Mouse (Mus musculus) embryonic facial prominence, embryonic 11.5 days (tissue): ENCODE results near the gene Tmem52b. TPM values are rescaled to one million over a fixed set of nuclear protein-coding genes. Genes with fewer than 3 reads are reported as not detected.

Experiments used
- ATAC-seq: fragments of 200-750 bp; cut with Nextera tagmentation; replicated peaks from 2 replicates; pipeline ENCODE4 v1.8.0; 2017; ENCODE audit warnings: low read depth; ENCODE audit not compliant: insufficient number of reproducible peaks, low FRiP score, low TSS enrichment
- DNase-seq: peaks from one replicate; pipeline ENCODE4 v3.0.0-alpha.2; 2015; ENCODE audit warnings: low spot score
- H3K27ac ChIP-seq: fragments of 300-500 bp; sonication (generic); replicated peaks from 2 replicates; pipeline ENCODE4 v1.5.1; 2014; ENCODE audit warnings: mild to moderate bottlenecking, low read depth, low read length, control low read depth
- H3K27me3 ChIP-seq: fragments of 300-500 bp; sonication (generic); 2 replicates; pipeline ENCODE4 v1.6.1; 2014; ENCODE audit warnings: mild to moderate bottlenecking, low read length, moderate library complexity, mixed read lengths; ENCODE audit not compliant: control insufficient read depth, insufficient read depth
- H3K36me3 ChIP-seq: fragments of 300-500 bp; sonication (generic); replicated peaks from 2 replicates; pipeline ENCODE4 v1.6.1; 2014; ENCODE audit warnings: low read depth, mild to moderate bottlenecking, low read length, moderate library complexity, mixed read lengths; ENCODE audit not compliant: control insufficient read depth, insufficient read depth
- H3K4me1 ChIP-seq: fragments of 300-500 bp; sonication (generic); 2 replicates; pipeline ENCODE4 v1.6.1; 2014; ENCODE audit warnings: low read length, mixed read lengths; ENCODE audit not compliant: control insufficient read depth, insufficient read depth
- H3K4me2 ChIP-seq: fragments of 300-500 bp; sonication (generic); 2 replicates; pipeline ENCODE4 v1.6.1; 2014; ENCODE audit warnings: low read depth, mild to moderate bottlenecking, control low read depth, low read length, moderate library complexity
- H3K4me3 ChIP-seq: fragments of 300-500 bp; sonication (generic); 2 replicates; pipeline ENCODE4 v1.5.1; 2014; ENCODE audit warnings: low read depth, low read length, control low read depth
- H3K9ac ChIP-seq: fragments of 300-500 bp; sonication (generic); replicated peaks from 2 replicates; pipeline ENCODE4 v1.6.1; 2014; ENCODE audit warnings: mild to moderate bottlenecking, control low read depth, low read length
- H3K9me3 ChIP-seq: fragments of 300-500 bp; sonication (generic); replicated peaks from 2 replicates; pipeline ENCODE4 v1.6.1; 2016; ENCODE audit warnings: mild to moderate bottlenecking, low read length, inconsistent platforms, mixed read lengths; ENCODE audit not compliant: control insufficient read depth
- WGBS: fragments of 180-500 bp; shearing (Covaris S2); extraction: QIAGEN DNeasy Blood & Tissue Kit; methylation state at CpG from one replicate; pipeline ENCODE4 v1.1.7; 2014; 5-methylcytosine and 5-hydroxymethylcytosine counted together
- polyA plus RNA-seq: library from polyadenylated mRNA; unstranded; fragments of >200 nt; fragmentation: Nextera tagmentation; extraction: Ambion mirVana; gene quantifications from 2 replicates; pipeline ENCODE4 v1.2.1, GENCODE M21; 2014

Gene Tmem52b
- polyA plus RNA-seq: not detected in 2 replicates

- Histone ChIP-seq H3K4me3 (no peak within 1 kb of the TSS), H3K27ac (no peak within 1 kb of the TSS), H3K4me1 (no peaks in the 10 kb centered on the region), H3K9ac (no peak within 1 kb of the TSS), H3K4me2 (no peak within 1 kb of the TSS), H3K9me3 (no peaks in the 10 kb centered on the region), H3K27me3 (no peaks in the 10 kb centered on the region), H3K36me3 (no peaks in the 10 kb centered on the region)
- 60% methylated on average over 3 of the region's 3 CpGs for WGBS
- ATAC-seq (no peak), DNase-seq (no peak)
Measured at GRCm38 (mm10) chr6:129512367-129512766, at the start of gene Tmem52b. Tmem52b (plus strand) TSS chr6:129512555.

GRCm38 (mm10) chr6:129471386-129471785, 41.0 kb upstream of the Tmem52b start:
- H3K36me3 ChIP-seq: no peaks in the 10 kb centered on the region
- no peaks in the 10 kb centered on the region for H3K9me3 ChIP-seq
- H3K9ac ChIP-seq: no peak overlapping the region
- H3K27me3 ChIP-seq: no peaks in the 10 kb centered on the region
- no peak overlapping the region for H3K4me2 ChIP-seq
- no peak overlapping the region for H3K4me3 ChIP-seq
- H3K27ac ChIP-seq: no peak overlapping the region
- DNase-seq: no peak
- WGBS: 89% methylated on average over 6 of the region's 6 CpGs
- no peak for ATAC-seq
- no peaks in the 10 kb centered on the region for H3K4me1 ChIP-seq

GRCm38 (mm10) chr6:129472627-129473026, 39.7 kb upstream of the Tmem52b start:
- WGBS: 81% methylated on average over 5 of the region's 5 CpGs
- Histone ChIP-seq H3K4me1 (no peaks in the 10 kb centered on the region), H3K36me3 (no peaks in the 10 kb centered on the region), H3K27me3 (no peaks in the 10 kb centered on the region), H3K4me3 (no peak overlapping the region), H3K9ac (no peak overlapping the region), H3K4me2 (no peak overlapping the region), H3K9me3 (no peaks in the 10 kb centered on the region), H3K27ac (no peak overlapping the region)
- no peak for ATAC-seq
- no peak for DNase-seq

- Histone ChIP-seq H3K36me3 (no peaks in the 10 kb centered on the region), H3K4me3 (no peak overlapping the region), H3K27me3 (no peaks in the 10 kb centered on the region), H3K4me2 (no peak overlapping the region), H3K9me3 (no peaks in the 10 kb centered on the region), H3K9ac (no peak overlapping the region), H3K4me1 (no peaks in the 10 kb centered on the region), H3K27ac (no peak overlapping the region)
- DNase-seq: peak; percentile 63
- ATAC-seq: no peak
- 30% methylated on average over 13 of the region's 13 CpGs for WGBS
Measured at GRCm38 (mm10) chr6:129476404-129477126, 35.8 kb upstream of the Tmem52b start.

GRCm38 (mm10) chr6:129480089-129480958, 32.0 kb upstream of the Tmem52b start:
- Histone ChIP-seq H3K9me3 (no peaks in the 10 kb centered on the region), H3K9ac (no peak overlapping the region), H3K27ac (no peak overlapping the region), H3K4me1 (no peaks in the 10 kb centered on the region), H3K27me3 (no peaks in the 10 kb centered on the region), H3K4me3 (no peak overlapping the region), H3K36me3 (no peaks in the 10 kb centered on the region), H3K4me2 (no peak overlapping the region)
- no peak for ATAC-seq
- WGBS: 71% methylated on average over 8 of the region's 8 CpGs
- no peak for DNase-seq

- WGBS: 84% methylated on average over 4 of the region's 4 CpGs
- no peaks in the 10 kb centered on the region for H3K4me1 ChIP-seq
- no peak for DNase-seq
Measured at GRCm38 (mm10) chr6:129494924-129495323, 17.4 kb upstream of the Tmem52b start.

GRCm38 (mm10) chr6:129497345-129498218, 14.8 kb upstream of the Tmem52b start:
- no peaks in the 10 kb centered on the region for H3K9me3 ChIP-seq
- DNase-seq (no peak), ATAC-seq (no peak)
- H3K27ac ChIP-seq: no peak overlapping the region
- H3K4me1 ChIP-seq: no peaks in the 10 kb centered on the region
- no peak overlapping the region for H3K4me2 ChIP-seq
- WGBS: 89% methylated on average over 3 of the region's 3 CpGs
- H3K36me3 ChIP-seq: no peaks in the 10 kb centered on the region
- H3K4me3 ChIP-seq: no peak overlapping the region
- H3K27me3 ChIP-seq: no peaks in the 10 kb centered on the region
- no peak overlapping the region for H3K9ac ChIP-seq

More at GRCm38 (mm10) chr6:129494924-129495323, 17.4 kb upstream of the Tmem52b start:
- Histone ChIP-seq H3K4me2 (no peak overlapping the region), H3K9ac (no peak overlapping the region), H3K36me3 (no peaks in the 10 kb centered on the region), H3K27ac (no peak overlapping the region), H3K27me3 (no peaks in the 10 kb centered on the region), H3K9me3 (no peaks in the 10 kb centered on the region), H3K4me3 (no peak overlapping the region)
- ATAC-seq: no peak
